Mouse (Mus musculus) midbrain, embryonic 11.5 days (tissue): ENCODE measurements at regions not wholly inside any gene's neighbourhood (a gene's known extent, or its start where the extent isn't known, plus 50 kb on each side); places are given as distances from the start of the nearest gene placed in this dataset. TPM values are rescaled to one million over a fixed set of nuclear protein-coding genes. Genes with fewer than 3 reads are reported as not detected.

Experiments used
- microRNA-seq: library from miRNA; unstranded; fragments of <30 nt; microRNA quantifications from one replicate; pipeline ENCODE4, GENCODE M21; 2017

Small RNAs in the stretch of these regions (microRNA-seq; reads per million reads assigned to microRNA genes)
- not detected for gene Gm44495
